Mouse (Mus musculus) kidney, embryonic 15.5 days (tissue): ENCODE measurements at regions not wholly inside any gene's neighbourhood (a gene's known extent, or its start where the extent isn't known, plus 50 kb on each side); places are given as distances from the start of the nearest gene placed in this dataset.
A peak's percentile ranks its signal among the peaks of the same experiment; 100 is the strongest.
"Not testable (repeated sequence)": the region's sequence is repeated elsewhere in the genome, so short reads cannot be mapped to it uniquely, and the experiment has no call there.

Experiments
- ATAC-seq: fragments of 200-750 bp; cut with Nextera tagmentation; replicated peaks from 2 replicates; pipeline ENCODE4 v1.8.0; 2017; ENCODE audit warnings: moderate TSS enrichment; ENCODE audit not compliant: low FRiP score
- H3K27ac ChIP-seq: fragments of 300-500 bp; sonication (generic); 2 replicates; pipeline ENCODE4 v1.5.1; 2015; ENCODE audit warnings: mild to moderate bottlenecking, inconsistent platforms
- H3K27me3 ChIP-seq: fragments of 300-500 bp; sonication (generic); 2 replicates; pipeline ENCODE4 v1.6.1; 2015; ENCODE audit warnings: inconsistent platforms
- H3K36me3 ChIP-seq: fragments of 300-500 bp; sonication (generic); 2 replicates; pipeline ENCODE4 v1.6.1; 2015; ENCODE audit warnings: inconsistent platforms
- H3K4me1 ChIP-seq: fragments of 300-500 bp; sonication (generic); 2 replicates; pipeline ENCODE4 v1.6.1; 2015; ENCODE audit warnings: inconsistent platforms
- H3K4me2 ChIP-seq: fragments of 300-500 bp; sonication (generic); 2 replicates; pipeline ENCODE4 v1.6.1; 2015; ENCODE audit warnings: moderate library complexity, mild to moderate bottlenecking, inconsistent platforms
- H3K4me3 ChIP-seq: fragments of 300-500 bp; sonication (generic); replicated peaks from 2 replicates; pipeline ENCODE4 v1.5.1; 2015; ENCODE audit warnings: mild to moderate bottlenecking, inconsistent platforms
- H3K9ac ChIP-seq: fragments of 300-500 bp; sonication (generic); 2 replicates; pipeline ENCODE4 v1.6.1; 2015; ENCODE audit warnings: mild to moderate bottlenecking, inconsistent platforms
- H3K9me3 ChIP-seq: fragments of 300-500 bp; sonication (generic); replicated peaks from 2 replicates; pipeline ENCODE4 v1.6.1; 2016; ENCODE audit warnings: inconsistent platforms
- WGBS: fragments of 180-500 bp; shearing (Covaris S2); methylation state at CpG from one replicate; pipeline ENCODE4 v1.1.7; 2015; ENCODE audit warnings: mixed read lengths; 5-methylcytosine and 5-hydroxymethylcytosine counted together

DNA sequence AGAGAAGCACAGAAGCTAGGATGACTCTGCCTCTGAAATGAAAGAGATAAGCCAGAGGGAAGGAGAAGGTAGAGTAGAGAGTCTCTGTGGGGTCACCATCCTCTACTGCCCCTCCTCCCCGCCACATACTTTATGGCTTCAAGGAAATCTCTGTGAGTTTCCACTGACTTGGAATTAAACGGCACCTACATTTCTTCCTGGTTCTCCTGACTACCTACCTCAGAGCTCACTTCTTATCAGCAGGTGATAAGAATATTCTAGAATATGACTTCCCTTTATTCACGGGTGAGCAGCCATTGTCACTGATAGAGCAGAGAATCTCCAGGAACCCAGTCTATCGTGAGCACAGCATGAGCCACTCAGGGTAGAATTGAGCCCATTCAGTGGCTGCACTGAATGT lies 111.3 kb upstream of the Kcnk2 start:
- H3K9me3 ChIP-seq: peaks cover 11% of the 10 kb centered on the region
- H3K4me1 ChIP-seq: no peaks in the 10 kb centered on the region
- H3K4me3 ChIP-seq: no peak overlapping the region
- H3K27ac ChIP-seq: no peak overlapping the region
- no peak overlapping the region for H3K4me2 ChIP-seq
- ATAC-seq: no peak
- no peak overlapping the region for H3K9ac ChIP-seq
- no peaks in the 10 kb centered on the region for H3K36me3 ChIP-seq
- H3K27me3 ChIP-seq: no peaks in the 10 kb centered on the region
- 85% methylated on average over 4 of the region's 4 CpGs for WGBS

DNA sequence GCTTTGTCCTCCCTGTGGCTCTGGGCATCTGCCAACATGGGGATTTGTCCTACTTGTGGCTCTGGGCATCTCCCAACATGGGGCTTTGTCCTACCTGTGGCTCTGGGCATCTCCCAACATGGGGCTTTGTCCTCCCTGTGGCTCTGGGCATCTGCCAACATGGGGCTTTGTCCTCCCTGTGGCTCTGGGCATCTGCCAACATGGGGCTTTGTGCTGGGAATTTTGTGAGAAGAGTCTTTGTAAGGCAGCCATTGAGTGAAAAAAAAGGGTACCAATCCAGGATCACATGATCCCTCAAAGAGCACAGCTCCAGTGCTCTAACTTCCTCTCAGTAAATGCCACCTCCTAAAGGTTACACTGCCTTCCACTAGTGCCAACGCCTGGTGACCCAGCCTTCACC lies 105.2 kb upstream of the Kcnk2 start:
- H3K36me3 ChIP-seq, H3K27ac ChIP-seq, H3K4me2 ChIP-seq, H3K4me3 ChIP-seq, H3K27me3 ChIP-seq, H3K9ac ChIP-seq, ATAC-seq, H3K4me1 ChIP-seq: not testable (repeated sequence)
- peaks cover 14% of the 10 kb centered on the region for H3K9me3 ChIP-seq
- WGBS: 76% methylated on average over 1 of the region's 1 CpGs

DNA sequence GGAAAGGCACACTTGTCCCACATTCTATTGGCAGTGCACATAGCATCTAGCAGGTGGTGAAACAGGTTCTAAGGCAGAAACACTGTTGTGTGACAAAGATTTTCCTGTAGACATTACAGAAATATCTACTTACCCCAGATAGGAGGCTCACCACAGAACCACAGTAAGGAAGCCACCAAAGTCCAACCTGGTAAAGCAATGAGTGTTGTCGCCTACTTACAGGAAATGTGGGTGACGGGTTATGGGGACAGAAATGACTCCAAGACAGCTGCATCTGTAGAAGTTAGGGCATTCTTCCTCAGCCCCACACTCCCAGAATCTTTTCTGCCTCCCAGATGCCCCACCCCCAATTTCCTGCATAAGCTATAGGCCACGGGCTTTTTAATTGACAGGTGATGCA lies 97.6 kb upstream of the Kcnk2 start:
- H3K4me3 ChIP-seq: no peak overlapping the region
- peaks cover 22% of the 10 kb centered on the region for H3K4me1 ChIP-seq
- no peak overlapping the region for H3K9ac ChIP-seq
- H3K27me3 ChIP-seq: no peaks in the 10 kb centered on the region
- H3K4me2 ChIP-seq: no peak overlapping the region
- H3K9me3 ChIP-seq: 0 out of 2 replicates have a peak, but pooled peaks cover 3% of the 10 kb centered on the region
- no peak for ATAC-seq
- 0 out of 2 replicates have a peak overlapping the region, but pooled peaks have one; percentile 56 for H3K27ac ChIP-seq
- 70% methylated on average over 3 of the region's 3 CpGs for WGBS
- H3K36me3 ChIP-seq: no peaks in the 10 kb centered on the region

DNA sequence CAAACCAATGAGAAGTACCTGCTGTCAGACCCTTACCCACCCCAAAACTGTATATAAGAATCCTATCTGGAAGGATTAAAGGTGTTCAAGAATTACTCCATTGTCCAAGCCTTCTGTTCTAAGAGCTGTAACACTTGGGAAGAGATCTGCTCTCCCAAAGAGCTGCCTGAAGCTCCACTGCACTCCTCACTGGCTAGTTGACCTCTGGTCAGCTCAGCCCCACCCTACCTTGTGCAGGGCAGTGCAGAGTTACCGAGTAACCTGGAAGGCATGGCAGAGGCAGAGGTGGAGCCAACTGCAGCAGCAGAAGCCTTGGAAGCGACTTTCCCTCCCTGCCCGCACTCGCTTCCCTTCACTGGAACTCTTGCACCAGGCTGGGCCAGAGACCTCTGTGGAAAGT lies 97.1 kb upstream of the Kcnk2 start:
- WGBS: 64% methylated on average over 4 of the region's 4 CpGs
- ATAC-seq: peak; percentile 90
- Histone ChIP-seq H3K9me3 (0 out of 2 replicates have a peak, but pooled peaks cover 3% of the 10 kb centered on the region), H3K4me3 (no peak overlapping the region), H3K27ac (peak overlapping the region; percentile 56), H3K27me3 (no peaks in the 10 kb centered on the region), H3K36me3 (no peaks in the 10 kb centered on the region), H3K4me2 (no peak overlapping the region), H3K9ac (no peak overlapping the region), H3K4me1 (peaks cover 25% of the 10 kb centered on the region)

DNA sequence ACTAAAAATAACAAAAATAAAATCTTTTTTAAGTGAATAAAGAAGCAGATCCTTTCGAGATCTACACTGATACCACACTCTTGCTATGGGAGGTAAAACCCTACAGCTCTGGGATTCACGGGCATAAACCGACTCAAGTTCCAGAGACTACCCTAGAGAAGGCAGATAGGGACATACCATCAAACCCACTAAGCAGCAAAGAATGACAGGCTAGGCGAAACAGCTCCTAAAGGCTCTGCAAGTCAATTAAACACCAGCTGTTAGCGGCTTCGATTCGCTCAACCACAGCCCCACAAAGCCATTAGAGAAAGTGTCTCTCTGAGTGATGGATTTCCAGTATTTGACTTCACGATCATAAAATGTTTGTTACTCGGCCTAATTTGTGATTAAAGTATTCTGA lies 95.0 kb upstream of the Kcnk2 start:
- no peak overlapping the region for H3K9ac ChIP-seq
- no peaks in the 10 kb centered on the region for H3K36me3 ChIP-seq
- no peak overlapping the region for H3K27ac ChIP-seq
- peaks cover 25% of the 10 kb centered on the region for H3K4me1 ChIP-seq
- no peak for ATAC-seq
- H3K4me3 ChIP-seq: no peak overlapping the region
- no peaks in the 10 kb centered on the region for H3K9me3 ChIP-seq
- WGBS: 60% methylated on average over 9 of the region's 9 CpGs
- no peak overlapping the region for H3K4me2 ChIP-seq
- no peaks in the 10 kb centered on the region for H3K27me3 ChIP-seq

DNA sequence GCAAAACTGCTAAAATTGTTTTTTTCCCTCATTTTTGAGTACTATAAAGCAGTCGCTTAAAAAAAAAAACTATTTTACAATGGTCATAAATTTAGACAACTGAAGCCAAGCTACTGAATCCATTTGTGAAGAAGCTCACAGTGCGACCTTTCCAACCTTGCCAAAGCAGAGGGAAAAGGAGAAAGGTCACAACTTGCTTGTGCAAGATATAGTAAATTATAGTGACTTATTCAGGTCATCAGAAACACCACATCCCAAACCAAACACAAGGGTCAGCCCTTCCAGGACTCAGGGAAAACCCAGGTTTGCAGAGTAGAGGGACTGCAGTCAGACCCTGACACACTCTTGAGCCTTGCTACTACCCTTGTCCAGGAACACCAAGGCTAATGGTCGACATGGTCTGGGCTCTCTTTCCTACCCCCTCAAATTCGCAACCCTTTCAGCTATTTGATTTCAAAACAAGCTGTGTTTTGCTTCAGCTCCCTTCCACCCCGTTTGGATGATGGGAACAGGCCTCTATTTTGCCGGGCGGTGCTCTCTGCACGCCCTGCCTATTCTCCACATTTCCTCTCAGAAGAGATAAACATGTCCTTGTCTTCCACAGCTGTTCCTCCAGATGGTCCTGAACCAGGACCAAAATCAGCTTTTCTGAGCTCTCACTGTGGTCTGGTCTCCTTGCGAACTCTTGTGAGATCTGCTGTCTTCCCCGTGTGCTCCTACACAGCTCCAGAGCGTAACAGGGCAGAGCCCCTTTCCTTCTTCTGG lies 93.5 kb upstream of the Kcnk2 start:
- Histone ChIP-seq H3K27ac (peak overlapping the region; percentile 39), H3K9me3 (no peaks in the 10 kb centered on the region), H3K9ac (no peak overlapping the region), H3K4me2 (no peak overlapping the region), H3K36me3 (no peaks in the 10 kb centered on the region), H3K4me1 (peaks cover 25% of the 10 kb centered on the region), H3K4me3 (no peak overlapping the region), H3K27me3 (no peaks in the 10 kb centered on the region)
- WGBS: 49% methylated on average over 11 of the region's 11 CpGs
- 0 out of 2 replicates have a peak, but pooled peaks have one; percentile 37 for ATAC-seq

DNA sequence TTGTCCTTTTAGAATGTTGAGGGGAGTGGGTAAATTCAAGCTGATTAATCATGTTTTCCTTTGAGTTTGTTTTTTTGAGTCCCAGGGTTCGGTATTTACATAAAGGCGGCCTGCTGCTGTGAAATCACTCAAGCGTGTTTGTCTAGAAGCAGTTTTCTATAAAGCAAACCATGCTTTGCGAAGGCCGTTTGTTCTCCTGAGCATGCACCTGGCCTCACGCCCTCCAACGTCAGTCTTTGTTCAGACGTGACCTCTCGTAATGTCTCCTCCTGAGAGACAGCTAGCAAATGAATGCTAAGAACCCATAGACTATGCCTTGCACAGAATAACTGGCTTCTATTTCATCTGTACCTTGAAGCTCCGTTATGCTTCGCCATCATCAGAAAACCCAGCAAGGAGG lies 92.8 kb upstream of the Kcnk2 start:
- no peak overlapping the region; the same call in 1 of the 2 replicates for H3K27ac ChIP-seq
- WGBS: 44% methylated on average over 11 of the region's 11 CpGs
- no peak overlapping the region for H3K9ac ChIP-seq
- no peaks in the 10 kb centered on the region for H3K36me3 ChIP-seq
- no peak overlapping the region for H3K4me2 ChIP-seq
- H3K27me3 ChIP-seq: no peaks in the 10 kb centered on the region
- H3K4me3 ChIP-seq: no peak overlapping the region
- peaks cover 25% of the 10 kb centered on the region for H3K4me1 ChIP-seq
- ATAC-seq: no peak
- H3K9me3 ChIP-seq: no peaks in the 10 kb centered on the region

DNA sequence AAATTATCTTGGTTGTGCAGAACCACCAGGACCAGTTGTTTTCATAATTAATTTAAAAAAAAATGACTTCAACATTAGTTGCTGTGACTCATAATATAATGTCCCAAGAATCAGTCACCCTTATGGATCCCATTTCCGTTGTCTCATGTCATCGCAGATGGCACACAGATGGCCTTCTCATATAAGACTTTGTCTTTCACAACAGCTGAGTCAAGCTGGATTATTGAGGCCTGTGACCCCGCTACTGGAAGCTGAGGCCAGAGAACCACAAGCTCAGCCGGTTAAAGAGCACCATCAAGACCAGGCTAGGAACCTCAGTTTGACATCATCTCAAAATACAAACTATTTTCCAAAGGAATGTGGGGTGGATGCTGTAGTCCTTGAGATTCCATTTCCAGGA lies 83.3 kb upstream of the Kcnk2 start:
- H3K36me3 ChIP-seq: no peaks in the 10 kb centered on the region
- no peak for ATAC-seq
- no peaks in the 10 kb centered on the region for H3K27me3 ChIP-seq
- no peak overlapping the region for H3K4me3 ChIP-seq
- no peak overlapping the region for H3K4me2 ChIP-seq
- no peak overlapping the region for H3K27ac ChIP-seq
- no peaks in the 10 kb centered on the region for H3K4me1 ChIP-seq
- WGBS: 82% methylated on average over 4 of the region's 4 CpGs
- no peaks in the 10 kb centered on the region for H3K9me3 ChIP-seq
- H3K9ac ChIP-seq: no peak overlapping the region

DNA sequence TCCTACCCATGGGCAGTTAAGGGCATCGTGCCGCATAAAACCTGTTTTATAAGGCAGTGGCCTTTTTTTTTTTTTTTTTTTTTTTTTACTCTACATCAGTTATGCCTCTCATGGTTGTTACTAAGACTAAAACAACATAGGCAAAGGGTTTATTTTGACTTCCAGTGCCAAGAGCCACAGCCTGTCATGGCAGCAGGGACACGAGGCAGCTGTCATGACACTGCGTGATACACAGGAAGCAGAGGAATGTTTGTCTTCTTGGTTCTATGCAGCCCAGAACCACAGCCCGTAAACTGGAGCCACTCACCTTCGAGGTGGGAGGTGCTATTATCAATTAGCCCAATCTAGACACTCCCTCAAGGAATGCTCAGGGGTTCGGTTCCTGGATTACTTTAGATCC lies 81.3 kb upstream of the Kcnk2 start:
- H3K9me3 ChIP-seq: no peaks in the 10 kb centered on the region
- ATAC-seq: no peak
- WGBS: 44% methylated on average over 7 of the region's 7 CpGs
- H3K27me3 ChIP-seq: no peaks in the 10 kb centered on the region
- H3K9ac ChIP-seq: no peak overlapping the region
- no peak overlapping the region for H3K27ac ChIP-seq
- H3K36me3 ChIP-seq: no peaks in the 10 kb centered on the region
- H3K4me3 ChIP-seq: no peak overlapping the region
- H3K4me1 ChIP-seq: no peaks in the 10 kb centered on the region
- no peak overlapping the region for H3K4me2 ChIP-seq

DNA sequence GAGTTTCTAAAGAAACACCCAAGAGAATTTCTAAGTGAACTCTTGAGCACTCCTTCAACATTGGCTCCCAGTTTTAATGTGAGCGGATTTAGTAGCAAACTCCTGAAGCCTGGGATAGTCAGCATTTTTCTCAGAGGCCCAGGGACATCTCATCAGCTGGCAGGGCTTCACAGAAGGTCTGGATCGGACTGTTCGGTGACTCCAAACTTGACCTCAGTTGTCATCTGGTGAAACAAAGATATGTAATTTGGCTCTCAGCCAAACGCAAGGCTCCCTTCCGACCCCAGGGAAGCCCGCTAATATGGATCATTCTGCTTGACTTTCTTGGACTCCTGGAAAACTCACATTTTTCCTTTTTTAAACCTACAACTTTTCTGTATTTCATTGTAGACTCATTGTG lies 76.0 kb upstream of the Kcnk2 start:
- no peak overlapping the region for H3K9ac ChIP-seq
- ATAC-seq: no peak
- 55% methylated on average over 6 of the region's 6 CpGs for WGBS
- no peak overlapping the region for H3K4me2 ChIP-seq
- no peak overlapping the region for H3K4me3 ChIP-seq
- H3K27ac ChIP-seq: no peak overlapping the region
- H3K36me3 ChIP-seq: no peaks in the 10 kb centered on the region
- no peaks in the 10 kb centered on the region for H3K9me3 ChIP-seq
- no peaks in the 10 kb centered on the region for H3K4me1 ChIP-seq
- H3K27me3 ChIP-seq: no peaks in the 10 kb centered on the region

DNA sequence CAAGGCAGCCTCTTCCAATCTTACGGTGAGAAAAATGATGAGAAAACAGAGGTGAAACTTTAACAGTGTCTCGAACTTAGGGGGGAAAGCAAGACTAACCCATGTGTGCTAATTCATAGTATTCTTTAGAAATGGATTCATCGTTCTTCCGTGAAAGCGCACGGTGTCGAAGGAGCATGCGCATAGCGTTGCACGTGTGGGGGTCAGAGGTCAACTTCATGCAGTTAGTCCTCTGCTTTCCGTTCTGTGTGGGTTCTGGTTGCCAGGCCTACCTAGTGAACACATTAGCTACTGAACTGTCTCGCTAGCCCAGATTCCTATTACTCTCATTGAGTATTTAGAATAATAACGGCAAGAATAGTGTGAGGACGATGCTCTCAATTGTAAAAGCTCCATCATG lies 74.7 kb upstream of the Kcnk2 start:
- Histone ChIP-seq H3K27ac (no peak overlapping the region), H3K4me1 (no peaks in the 10 kb centered on the region), H3K36me3 (no peaks in the 10 kb centered on the region), H3K4me2 (no peak overlapping the region), H3K9ac (no peak overlapping the region), H3K9me3 (no peaks in the 10 kb centered on the region), H3K27me3 (no peaks in the 10 kb centered on the region), H3K4me3 (no peak overlapping the region)
- WGBS: 94% methylated on average over 14 of the region's 14 CpGs
- no peak for ATAC-seq

DNA sequence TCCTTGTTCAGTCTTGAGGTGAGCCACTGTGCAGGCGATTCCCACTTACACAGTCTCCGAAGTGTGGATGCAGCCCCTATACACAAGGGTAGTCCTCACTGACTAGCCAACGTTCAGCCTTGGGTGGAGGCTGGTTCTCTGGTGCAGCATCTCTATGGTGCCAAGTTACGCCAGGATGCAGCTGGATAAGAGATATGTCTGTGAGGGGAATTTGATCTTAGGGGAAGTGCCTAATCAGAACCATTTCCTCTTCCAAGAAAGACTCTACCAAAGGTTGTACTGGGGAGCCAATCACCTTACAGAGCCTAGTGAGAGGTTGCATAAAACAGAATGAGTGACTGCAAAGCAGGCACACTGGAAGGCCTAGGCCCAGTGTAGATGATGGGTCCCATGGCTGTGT lies 71.0 kb upstream of the Kcnk2 start:
- Histone ChIP-seq H3K4me3 (no peak overlapping the region), H3K36me3 (no peaks in the 10 kb centered on the region), H3K27me3 (no peaks in the 10 kb centered on the region), H3K9ac (no peak overlapping the region), H3K27ac (no peak overlapping the region), H3K4me1 (no peaks in the 10 kb centered on the region), H3K4me2 (no peak overlapping the region), H3K9me3 (no peaks in the 10 kb centered on the region)
- 76% methylated on average over 4 of the region's 4 CpGs for WGBS
- ATAC-seq: no peak

DNA sequence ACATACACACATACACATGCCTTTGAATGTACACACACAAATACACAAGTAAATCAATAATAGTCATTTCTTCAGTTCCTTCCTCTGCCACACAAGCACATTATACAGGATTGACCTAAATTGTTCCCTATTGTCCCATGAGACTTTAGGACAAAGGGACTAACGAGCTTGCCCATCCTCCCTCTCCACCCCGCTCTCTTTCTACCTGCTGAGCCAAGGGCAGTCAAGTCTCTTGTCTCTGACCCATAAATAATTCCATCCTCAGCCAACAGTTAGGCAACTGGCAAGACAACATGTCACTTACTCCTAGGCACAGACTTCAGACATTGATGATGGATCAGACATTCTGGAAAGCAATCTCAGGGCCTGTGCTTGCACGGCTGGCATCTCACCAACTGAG lies 56.3 kb upstream of the Kcnk2 start:
- Histone ChIP-seq H3K4me1 (no peaks in the 10 kb centered on the region), H3K9ac (no peak overlapping the region), H3K27me3 (no peaks in the 10 kb centered on the region), H3K27ac (no peak overlapping the region), H3K4me3 (no peak overlapping the region), H3K9me3 (no peaks in the 10 kb centered on the region), H3K4me2 (no peak overlapping the region), H3K36me3 (no peaks in the 10 kb centered on the region)
- no peak for ATAC-seq
- 95% methylated on average over 3 of the region's 3 CpGs for WGBS
